Mouse (Mus musculus) liver, postnatal 0 days (tissue): Measurements from ENCODE around the gene Brsk2. TPM values are rescaled to one million over a fixed set of nuclear protein-coding genes. Genes with fewer than 3 reads are reported as not detected.

Experiments used
- ATAC-seq: fragments of 200-750 bp; cut with Nextera tagmentation; 2 replicates; pipeline ENCODE4 v1.8.0; 2017; ENCODE audit warnings: mild to moderate bottlenecking, moderate library complexity
- DNase-seq: peaks from one replicate; pipeline ENCODE4 v3.0.0-alpha.2; 2016
- H3K27ac ChIP-seq: fragments of 300-500 bp; sonication (generic); 2 replicates; pipeline ENCODE4 v1.5.1; 2014; ENCODE audit warnings: antibody characterized with exemption, moderate library complexity, mild to moderate bottlenecking, low read depth
- H3K27me3 ChIP-seq: fragments of 300-500 bp; sonication (generic); 2 replicates; pipeline ENCODE4 v1.6.1; 2014; ENCODE audit warnings: low read length, control low read depth, mixed read lengths; ENCODE audit not compliant: insufficient read depth
- H3K36me3 ChIP-seq: fragments of 300-500 bp; sonication (generic); replicated peaks from 2 replicates; pipeline ENCODE4 v1.6.1; 2014; ENCODE audit warnings: mild to moderate bottlenecking, control low read depth, low read length, moderate library complexity, mixed read lengths; ENCODE audit not compliant: insufficient read depth
- H3K4me1 ChIP-seq: fragments of 300-500 bp; sonication (generic); 2 replicates; pipeline ENCODE4 v1.6.1; 2014; ENCODE audit warnings: antibody characterized with exemption, mild to moderate bottlenecking, control low read depth; ENCODE audit not compliant: insufficient read depth
- H3K4me2 ChIP-seq: fragments of 300-500 bp; sonication (generic); 2 replicates; pipeline ENCODE4 v1.6.1; 2014; ENCODE audit warnings: low read depth, mild to moderate bottlenecking, low read length, moderate library complexity, mixed read lengths
- H3K4me3 ChIP-seq: fragments of 300-500 bp; sonication (generic); 2 replicates; pipeline ENCODE4 v1.5.1; 2014; ENCODE audit warnings: low read depth, low read length
- H3K9ac ChIP-seq: fragments of 300-500 bp; sonication (generic); replicated peaks from 2 replicates; pipeline ENCODE4 v1.6.1; 2014; ENCODE audit warnings: mild to moderate bottlenecking, moderate library complexity
- H3K9me3 ChIP-seq: fragments of 300-500 bp; sonication (generic); 2 replicates; pipeline ENCODE4 v1.6.1; 2016; ENCODE audit warnings: mild to moderate bottlenecking, control low read depth, low read length, mixed read lengths
- CTCF ChIP-seq: sonication (generic); IDR thresholded peaks from 2 replicates; pipeline ENCODE4 v1.5.1; 2016; ENCODE audit warnings: antibody characterized with exemption, low read depth
- EP300 ChIP-seq: IDR thresholded peaks from 2 replicates; pipeline ENCODE4 v1.6.1; 2016; ENCODE audit warnings: antibody characterized with exemption, low read depth, mild to moderate bottlenecking
- WGBS: fragments of 180-500 bp; shearing (Covaris S2); extraction: QIAGEN DNeasy Blood & Tissue Kit; methylation state at CpG from one replicate; pipeline ENCODE4 v1.1.7; 2014; ENCODE audit not compliant: insufficient replicate concordance; 5-methylcytosine and 5-hydroxymethylcytosine counted together
- polyA plus RNA-seq: library from polyadenylated mRNA; unstranded; fragments of >200 nt; fragmentation: Nextera tagmentation; extraction: Ambion mirVana; gene quantifications from 2 replicates; pipeline ENCODE4 v1.2.1, GENCODE M21; 2015

The Brsk2 gene
- polyA plus RNA-seq, 1 experiment from 2014 or later, result 0.13 TPM

DNA sequence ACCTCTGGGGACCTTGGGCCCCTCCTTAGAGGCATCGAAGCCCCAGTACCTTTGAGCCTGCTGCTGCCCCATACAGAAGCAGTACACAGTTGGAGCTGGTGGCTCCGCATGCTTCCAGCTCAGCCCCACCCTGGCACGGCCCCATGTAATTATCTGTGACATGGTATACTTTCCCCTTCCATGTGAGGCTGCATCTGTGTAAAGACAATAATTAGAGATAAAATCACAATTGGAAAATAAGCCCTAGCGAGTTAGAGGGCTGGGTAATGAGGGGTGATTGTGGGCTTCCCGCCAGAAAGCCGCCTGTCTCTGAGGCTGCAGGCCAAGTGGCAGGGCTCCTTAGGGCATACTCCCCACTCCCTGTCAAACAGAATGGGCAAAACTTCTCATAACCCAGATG, 28.5 kb downstream of the Brsk2 start:
- Histone ChIP-seq H3K4me1 (no peaks in the 10 kb centered on the region), H3K9ac (no peak overlapping the region), H3K9me3 (no peaks in the 10 kb centered on the region), H3K4me2 (no peak overlapping the region), H3K4me3 (no peak overlapping the region), H3K27me3 (no peaks in the 10 kb centered on the region), H3K27ac (no peak overlapping the region), H3K36me3 (no peaks in the 10 kb centered on the region)
- ATAC-seq (no peak), DNase-seq (no peak)
- WGBS, result 71% methylated on average over 6 of the region's 6 CpGs
- TF ChIP-seq EP300 (no peak), CTCF (no peak)

GRCm38 (mm10) chr7:141979247-141979646, 29.7 kb downstream of the Brsk2 start:
- no peak for DNase-seq
- Histone ChIP-seq H3K9ac (no peak overlapping the region), H3K4me2 (no peak overlapping the region), H3K36me3 (no peaks in the 10 kb centered on the region), H3K27ac (no peak overlapping the region), H3K9me3 (no peaks in the 10 kb centered on the region), H3K4me3 (no peak overlapping the region), H3K4me1 (no peaks in the 10 kb centered on the region), H3K27me3 (no peaks in the 10 kb centered on the region)
- 80% methylated on average over 4 of the region's 4 CpGs for WGBS
- no peak for TF ChIP-seq EP300
- TF ChIP-seq CTCF, result no peak
- ATAC-seq, result no peak

DNA sequence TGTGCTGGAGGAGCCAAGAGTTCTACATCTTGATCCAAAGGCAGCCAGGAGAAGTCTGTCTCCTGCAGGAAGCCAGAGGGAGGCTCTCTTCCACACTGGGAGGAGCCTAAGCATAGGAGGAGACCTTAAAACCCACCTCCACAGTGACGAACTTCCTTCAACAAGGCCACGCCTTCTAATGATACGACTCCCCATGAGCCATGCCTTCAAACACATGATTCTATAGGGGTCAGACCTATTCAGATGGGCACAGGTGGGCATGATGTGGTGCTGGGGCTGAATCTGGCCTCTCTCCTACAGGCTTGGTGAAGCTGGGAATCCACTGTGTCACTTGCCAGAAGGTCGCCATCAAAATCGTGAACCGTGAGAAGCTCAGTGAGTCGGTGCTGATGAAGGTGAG, 31.7 kb downstream of the Brsk2 start:
- H3K4me3 ChIP-seq, result no peak overlapping the region
- H3K9me3 ChIP-seq, result no peaks in the 10 kb centered on the region
- no peak for TF ChIP-seq CTCF
- no peak for TF ChIP-seq EP300
- no peaks in the 10 kb centered on the region for H3K36me3 ChIP-seq
- H3K4me2 ChIP-seq, result no peak overlapping the region
- no peak overlapping the region for H3K27ac ChIP-seq
- H3K27me3 ChIP-seq, result no peaks in the 10 kb centered on the region
- no peaks in the 10 kb centered on the region for H3K4me1 ChIP-seq
- no peak for ATAC-seq
- DNase-seq, result no peak
- 75% methylated on average over 7 of the region's 7 CpGs for WGBS
- no peak overlapping the region for H3K9ac ChIP-seq

DNA sequence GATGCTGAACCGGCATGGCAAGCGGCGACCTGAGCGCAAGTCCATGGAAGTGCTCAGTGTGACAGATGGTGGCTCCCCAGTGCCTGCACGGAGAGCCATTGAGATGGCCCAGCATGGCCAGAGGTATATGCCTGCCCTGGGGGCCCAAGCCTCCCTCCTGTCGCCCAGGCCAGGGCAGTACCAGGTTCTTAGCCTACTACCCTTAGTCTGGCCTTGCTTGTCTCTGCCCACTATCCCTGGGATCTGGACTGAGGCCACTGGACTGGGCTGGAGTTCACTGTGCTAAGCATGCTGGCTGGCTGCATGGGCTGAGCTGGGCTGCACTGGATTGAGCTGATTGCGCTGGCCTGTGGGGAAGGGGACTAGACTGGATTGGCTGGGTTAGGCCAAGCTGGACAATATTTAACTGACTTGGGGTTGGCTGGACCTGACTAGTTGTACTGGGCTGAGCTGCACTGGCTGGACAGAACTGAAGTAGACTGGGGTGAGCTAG, 38.8 kb downstream of the Brsk2 start:
- H3K27ac ChIP-seq, result no peak overlapping the region
- H3K9ac ChIP-seq, result no peak overlapping the region
- no peaks in the 10 kb centered on the region for H3K4me1 ChIP-seq
- TF ChIP-seq EP300 (no peak), CTCF (no peak)
- WGBS, result 83% methylated on average over 7 of the region's 7 CpGs
- H3K36me3 ChIP-seq, result no peaks in the 10 kb centered on the region
- ATAC-seq (peak; percentile 85), DNase-seq (peak; percentile 39)
- H3K9me3 ChIP-seq, result no peaks in the 10 kb centered on the region
- H3K4me2 ChIP-seq, result no peak overlapping the region
- H3K27me3 ChIP-seq, result no peaks in the 10 kb centered on the region
- no peak overlapping the region for H3K4me3 ChIP-seq

- TF ChIP-seq EP300 (no peak), CTCF (no peak)
- H3K27ac ChIP-seq, result no peak overlapping the region
- DNase-seq (no peak), ATAC-seq (no peak)
- WGBS, result 74% methylated on average over 2 of the region's 2 CpGs
- no peak overlapping the region for H3K4me2 ChIP-seq
- H3K4me3 ChIP-seq, result no peak overlapping the region
- H3K36me3 ChIP-seq, result no peaks in the 10 kb centered on the region
- no peaks in the 10 kb centered on the region for H3K9me3 ChIP-seq
- no peaks in the 10 kb centered on the region for H3K27me3 ChIP-seq
- H3K4me1 ChIP-seq, result no peaks in the 10 kb centered on the region
- H3K9ac ChIP-seq, result no peak overlapping the region
Observed at GRCm38 (mm10) chr7:141991183-141991582, 41.6 kb downstream of the Brsk2 start.

DNA sequence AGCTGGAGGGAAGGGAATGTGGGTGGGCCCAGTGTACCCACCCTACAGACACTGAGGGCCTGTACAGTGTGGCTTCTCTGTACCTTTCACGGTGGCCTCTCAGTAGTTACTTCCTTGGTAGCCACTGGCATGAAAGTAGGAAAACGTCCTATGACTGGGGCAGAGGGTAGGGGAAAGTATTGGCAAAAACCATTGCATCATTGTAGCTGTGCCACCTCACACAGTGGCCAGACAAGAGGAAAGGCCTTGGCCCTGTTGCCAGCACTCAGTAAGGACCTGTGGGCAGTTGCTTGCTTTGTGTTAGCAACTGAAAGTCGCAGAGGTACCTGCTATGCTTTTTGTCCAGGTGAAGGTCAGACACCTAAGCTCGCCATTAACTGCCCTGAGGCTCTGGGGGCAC, 44.6 kb downstream of the Brsk2 start:
- no peak for TF ChIP-seq EP300
- TF ChIP-seq CTCF, result no peak
- H3K9me3 ChIP-seq, result no peaks in the 10 kb centered on the region
- DNase-seq (no peak), ATAC-seq (no peak)
- no peak overlapping the region for H3K4me3 ChIP-seq
- no peak overlapping the region for H3K27ac ChIP-seq
- no peak overlapping the region for H3K9ac ChIP-seq
- no peak overlapping the region for H3K4me2 ChIP-seq
- H3K27me3 ChIP-seq, result no peaks in the 10 kb centered on the region
- H3K36me3 ChIP-seq, result no peaks in the 10 kb centered on the region
- WGBS, result 84% methylated on average over 4 of the region's 4 CpGs
- H3K4me1 ChIP-seq, result no peaks in the 10 kb centered on the region

DNA sequence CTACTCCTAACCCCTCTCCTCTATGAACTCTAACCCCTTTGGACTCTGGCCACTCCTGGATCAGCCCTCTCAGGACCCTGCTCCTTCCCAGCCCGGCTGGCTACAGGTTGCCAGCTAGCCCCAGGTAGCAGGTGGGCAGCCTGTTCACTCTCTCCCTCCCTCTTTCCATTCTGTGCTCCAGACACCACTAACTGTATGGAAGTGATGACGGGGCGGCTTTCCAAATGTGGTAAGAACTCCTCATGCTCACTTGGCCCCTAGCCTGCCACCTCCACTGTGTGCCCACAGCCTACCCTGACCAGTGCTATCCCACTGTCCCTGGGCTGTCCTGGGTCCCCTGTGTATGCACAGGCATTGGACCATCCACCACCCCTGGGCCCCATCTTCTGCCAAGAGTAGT, 51.1 kb downstream of the Brsk2 start:
- no peak for DNase-seq
- WGBS, result 77% methylated on average over 3 of the region's 3 CpGs
- Histone ChIP-seq H3K9me3 (no peaks in the 10 kb centered on the region), H3K4me2 (no peak overlapping the region), H3K27me3 (no peaks in the 10 kb centered on the region), H3K9ac (no peak overlapping the region), H3K4me1 (no peaks in the 10 kb centered on the region), H3K27ac (no peak overlapping the region), H3K4me3 (no peak overlapping the region), H3K36me3 (no peaks in the 10 kb centered on the region)
- ATAC-seq, result no peak
- TF ChIP-seq CTCF (no peak), EP300 (no peak)
